Mouse (Mus musculus): ENCODE measurements around the gene Kremen1. TPM values are rescaled to one million over a fixed set of nuclear protein-coding genes. Genes with fewer than 3 reads are reported as not detected.
A peak's percentile ranks its signal among the peaks of the same experiment; 100 is the strongest.

The Kremen1 gene
- 18.3 and 20.0 TPM in 2 replicates for polyA plus RNA-seq (2015; fragmentation: Nextera tagmentation; extraction: Ambion mirVana)

- no peaks in the 10 kb centered on the region for H3K27me3 ChIP-seq (ENCODE audit: insufficient read depth, low read length)
- no peaks in the 10 kb centered on the region for H3K9me3 ChIP-seq (replicated peaks; ENCODE audit: low read length)
- no peaks in the 10 kb centered on the region for H3K36me3 ChIP-seq (ENCODE audit: insufficient read depth, low read length)
- H3K4me1 ChIP-seq (replicated peaks; ENCODE audit: insufficient read depth, low read length): peaks cover 14% of the 10 kb centered on the region
- DNase-seq (ENCODE audit: low spot score) (peak; percentile 95), ATAC-seq (replicated peaks; ENCODE audit: low FRiP score, low read depth) (peak; percentile 97)
- WGBS: 3% methylated on average over 49 of the region's 80 CpGs
- TF ChIP-seq CTCF (IDR thresholded peaks at IDR 0.05; ENCODE audit: low read depth): no peak
- H3K4me3 ChIP-seq (replicated peaks; ENCODE audit: low read depth, low read length): peak within 1 kb of the TSS; percentile 68
- peak within 1 kb of the TSS; percentile 76 for H3K27ac ChIP-seq
- H3K4me2 ChIP-seq (ENCODE audit: low read length): peak within 1 kb of the TSS; percentile 71
- H3K9ac ChIP-seq (ENCODE audit: low read depth, low read length): peak within 1 kb of the TSS; percentile 87
Measured at GRCm38 (mm10) chr11:5261508-5262392, at the start of gene Kremen1. Gene Kremen1 (minus strand): TSS chr11:5261558.

GRCm38 (mm10) chr11:5307024-5307905 lies 45.9 kb upstream of the Kremen1 start:
- H3K4me3 ChIP-seq (replicated peaks; ENCODE audit: low read depth, low read length): no peak overlapping the region
- DNase-seq (ENCODE audit: low spot score) (no peak), ATAC-seq (replicated peaks; ENCODE audit: low FRiP score, low read depth) (no peak)
- H3K4me2 ChIP-seq (ENCODE audit: low read length): no peak overlapping the region
- no peak overlapping the region for H3K9ac ChIP-seq (ENCODE audit: low read depth, low read length)
- no peaks in the 10 kb centered on the region for H3K9me3 ChIP-seq (replicated peaks; ENCODE audit: low read length)
- peak overlapping the region; percentile 66; the same call in 1 of the 2 replicates for H3K27ac ChIP-seq
- no peak for TF ChIP-seq CTCF (IDR thresholded peaks at IDR 0.05; ENCODE audit: low read depth)
- 79% methylated on average over 13 of the region's 13 CpGs for WGBS
- no peaks in the 10 kb centered on the region for H3K27me3 ChIP-seq (ENCODE audit: insufficient read depth, low read length)
- H3K36me3 ChIP-seq (ENCODE audit: insufficient read depth, low read length): no peaks in the 10 kb centered on the region
- no peaks in the 10 kb centered on the region for H3K4me1 ChIP-seq (replicated peaks; ENCODE audit: insufficient read depth, low read length)

DNA sequence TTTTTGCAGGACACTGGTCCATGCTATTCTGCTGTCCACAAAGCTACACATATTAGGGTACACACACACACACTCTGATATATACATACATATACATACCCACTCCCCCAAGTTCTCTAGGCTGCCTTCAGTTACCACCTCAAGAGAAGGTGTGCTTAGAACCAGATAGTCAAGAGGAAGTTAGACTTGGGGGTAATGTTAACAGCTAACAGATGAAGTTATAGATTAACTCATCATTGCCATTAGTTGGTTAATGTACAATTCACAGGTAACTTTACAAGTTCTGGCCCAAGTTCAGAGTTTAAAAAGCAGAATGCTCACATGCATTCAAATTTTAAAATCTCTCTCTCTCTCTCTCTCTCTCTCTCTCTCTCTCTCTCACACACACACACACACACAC lies 44.7 kb upstream of the Kremen1 start:
- TF ChIP-seq CTCF (IDR thresholded peaks at IDR 0.05; ENCODE audit: low read depth): no peak
- Histone ChIP-seq H3K27ac (no peak overlapping the region; the same call in 1 of the 2 replicates), H3K27me3 (ENCODE audit: insufficient read depth, low read length) (no peaks in the 10 kb centered on the region), H3K9me3 (replicated peaks; ENCODE audit: low read length) (no peaks in the 10 kb centered on the region), H3K4me3 (replicated peaks; ENCODE audit: low read depth, low read length) (no peak overlapping the region), H3K36me3 (ENCODE audit: insufficient read depth, low read length) (no peaks in the 10 kb centered on the region), H3K4me1 (replicated peaks; ENCODE audit: insufficient read depth, low read length) (no peaks in the 10 kb centered on the region), H3K4me2 (ENCODE audit: low read length) (no peak overlapping the region), H3K9ac (ENCODE audit: low read depth, low read length) (no peak overlapping the region)
- DNase-seq (ENCODE audit: low spot score) (no peak), ATAC-seq (replicated peaks; ENCODE audit: low FRiP score, low read depth) (no peak)

DNA sequence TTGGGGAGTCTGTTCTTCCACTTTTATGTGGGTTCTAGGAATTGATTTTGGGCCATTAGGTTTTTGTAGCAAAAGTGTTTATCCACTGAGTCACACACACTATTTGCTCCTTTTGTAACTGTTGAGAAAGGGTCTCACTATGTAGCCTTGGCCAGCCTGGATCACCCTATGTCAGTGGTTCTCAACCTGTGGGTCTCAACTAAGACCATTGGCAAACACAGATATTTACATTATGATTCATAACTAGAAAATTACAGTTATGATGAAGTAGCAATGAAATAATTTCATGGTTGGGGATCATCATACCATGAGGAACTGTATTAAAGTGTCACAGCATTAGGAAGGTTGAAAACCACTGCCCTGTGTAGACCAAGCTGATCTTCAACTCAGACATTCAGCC lies 43.2 kb upstream of the Kremen1 start:
- H3K4me3 ChIP-seq (replicated peaks; ENCODE audit: low read depth, low read length): no peak overlapping the region
- DNase-seq (ENCODE audit: low spot score) (no peak), ATAC-seq (replicated peaks; ENCODE audit: low FRiP score, low read depth) (no peak)
- H3K4me2 ChIP-seq (ENCODE audit: low read length): no peak overlapping the region
- no peaks in the 10 kb centered on the region for H3K27me3 ChIP-seq (ENCODE audit: insufficient read depth, low read length)
- no peak for TF ChIP-seq CTCF (IDR thresholded peaks at IDR 0.05; ENCODE audit: low read depth)
- no peaks in the 10 kb centered on the region for H3K9me3 ChIP-seq (replicated peaks; ENCODE audit: low read length)
- H3K4me1 ChIP-seq (replicated peaks; ENCODE audit: insufficient read depth, low read length): no peaks in the 10 kb centered on the region
- no peak overlapping the region for H3K9ac ChIP-seq (ENCODE audit: low read depth, low read length)
- H3K27ac ChIP-seq: no peak overlapping the region
- no peaks in the 10 kb centered on the region for H3K36me3 ChIP-seq (ENCODE audit: insufficient read depth, low read length)

GRCm38 (mm10) chr11:5298007-5298372 lies 36.6 kb upstream of the Kremen1 start:
- no peaks in the 10 kb centered on the region for H3K36me3 ChIP-seq (ENCODE audit: insufficient read depth, low read length)
- H3K9ac ChIP-seq (ENCODE audit: low read depth, low read length): no peak overlapping the region
- H3K4me2 ChIP-seq (ENCODE audit: low read length): peak overlapping the region; percentile 25
- H3K4me1 ChIP-seq (replicated peaks; ENCODE audit: insufficient read depth, low read length): peaks cover 28% of the 10 kb centered on the region; the same call in 1 of the 2 replicates
- ATAC-seq (replicated peaks; ENCODE audit: low FRiP score, low read depth) (no peak), DNase-seq (ENCODE audit: low spot score) (no peak)
- H3K27ac ChIP-seq: peak overlapping the region; percentile 80
- H3K9me3 ChIP-seq (replicated peaks; ENCODE audit: low read length): no peaks in the 10 kb centered on the region
- TF ChIP-seq CTCF (IDR thresholded peaks at IDR 0.05; ENCODE audit: low read depth): no peak
- H3K27me3 ChIP-seq (ENCODE audit: insufficient read depth, low read length): no peaks in the 10 kb centered on the region
- no peak overlapping the region for H3K4me3 ChIP-seq (replicated peaks; ENCODE audit: low read depth, low read length)
- WGBS: 17% methylated on average over 1 of the region's 1 CpGs

Measured in kidney, postnatal 0 days (tissue).